Mouse (Mus musculus) macrophage (primary cell): ENCODE data around the gene Cacna1h. TPM values are rescaled to one million over a fixed set of nuclear protein-coding genes. Genes with fewer than 3 reads are reported as not detected.

Experiments used
- H3K27ac ChIP-seq: fragments of 350-480 bp; formaldehyde crosslinking; 2 replicates; pipeline ENCODE4 v1.9.0; 2021
- H3K36me3 ChIP-seq: fragments of 350-480 bp; formaldehyde crosslinking; 2 replicates; pipeline ENCODE4 v1.9.0; 2021; ENCODE audit errors: inconsistent target
- H3K4me3 ChIP-seq: fragments of 350-480 bp; formaldehyde crosslinking; 2 replicates; pipeline ENCODE4 v1.9.0; 2021; ENCODE audit errors: inconsistent target
- H3K79me2 ChIP-seq: fragments of 350-480 bp; formaldehyde crosslinking; 2 replicates; pipeline ENCODE4 v1.9.0; 2021; ENCODE audit errors: inconsistent target
- WGBS: methylation state at CpG from one replicate; pipeline ENCODE4 v1.1.7; 2026; ENCODE audit warnings: inconsistent platforms; ENCODE audit not compliant: missing documents; 5-methylcytosine and 5-hydroxymethylcytosine counted together
- polyA plus RNA-seq: library from polyadenylated mRNA; stranded (reverse); fragments of 250-400 nt; gene quantifications from 3 replicates; pipeline ENCODE4 v1.2.4, GENCODE M21; 2018; ENCODE audit warnings: inconsistent platforms

Gene Cacna1h
- polyA plus RNA-seq, 1 experiment from 2014 or later, result not detected

- Histone ChIP-seq H3K79me2 (no peaks in the 10 kb centered on the region), H3K36me3 (no peaks in the 10 kb centered on the region)
- whole genome bisulfite sequencing, result 72% methylated on average over 4 of the region's 4 CpGs
Measured at GRCm38 (mm10) chr17:25407352-25407751, 26.2 kb downstream of the Cacna1h start.

GRCm38 (mm10) chr17:25406011-25406441, 27.6 kb downstream of the Cacna1h start:
- Histone ChIP-seq H3K79me2 (no peaks in the 10 kb centered on the region), H3K4me3 (no peak overlapping the region), H3K36me3 (no peaks in the 10 kb centered on the region), H3K27ac (no peak overlapping the region)
- WGBS, result 38% methylated on average over 6 of the region's 6 CpGs

More at GRCm38 (mm10) chr17:25407352-25407751, 26.2 kb downstream of the Cacna1h start:
- Histone ChIP-seq H3K27ac (no peak overlapping the region), H3K4me3 (no peak overlapping the region)

- Histone ChIP-seq H3K27ac (no peak overlapping the region), H3K79me2 (no peaks in the 10 kb centered on the region), H3K36me3 (no peaks in the 10 kb centered on the region), H3K4me3 (no peak overlapping the region)
- 22% methylated on average over 10 of the region's 10 CpGs for WGBS
Measured at GRCm38 (mm10) chr17:25405224-25405895, 28.2 kb downstream of the Cacna1h start.

- WGBS, result 34% methylated on average over 3 of the region's 3 CpGs
- Histone ChIP-seq H3K36me3 (no peaks in the 10 kb centered on the region), H3K79me2 (no peaks in the 10 kb centered on the region), H3K4me3 (no peak overlapping the region), H3K27ac (no peak overlapping the region)
Measured at GRCm38 (mm10) chr17:25404190-25404589, 29.4 kb downstream of the Cacna1h start.

- no peaks in the 10 kb centered on the region for H3K79me2 ChIP-seq
- H3K4me3 ChIP-seq, result no peak overlapping the region
- H3K27ac ChIP-seq, result no peak overlapping the region
- no peaks in the 10 kb centered on the region for H3K36me3 ChIP-seq
- WGBS, result 85% methylated on average over 13 of the region's 13 CpGs
Measured at GRCm38 (mm10) chr17:25402224-25402623, 31.4 kb downstream of the Cacna1h start.

- Histone ChIP-seq H3K4me3 (no peak overlapping the region), H3K79me2 (no peaks in the 10 kb centered on the region), H3K36me3 (no peaks in the 10 kb centered on the region), H3K27ac (no peak overlapping the region)
- 55% methylated on average over 4 of the region's 4 CpGs for WGBS
Measured at GRCm38 (mm10) chr17:25401491-25401890, 32.1 kb downstream of the Cacna1h start.

GRCm38 (mm10) chr17:25400443-25400842, 33.1 kb downstream of the Cacna1h start:
- Histone ChIP-seq H3K79me2 (no peaks in the 10 kb centered on the region), H3K4me3 (no peak overlapping the region), H3K27ac (no peak overlapping the region), H3K36me3 (no peaks in the 10 kb centered on the region)
- WGBS, result 11% methylated on average over 7 of the region's 7 CpGs

- H3K36me3 ChIP-seq, result no peaks in the 10 kb centered on the region
- no peaks in the 10 kb centered on the region for H3K79me2 ChIP-seq
- H3K4me3 ChIP-seq, result no peak overlapping the region
- H3K27ac ChIP-seq, result no peak overlapping the region
- 77% methylated on average over 13 of the region's 13 CpGs for WGBS
Measured at GRCm38 (mm10) chr17:25398520-25398838, 35.1 kb downstream of the Cacna1h start.

- WGBS, result 43% methylated on average over 12 of the region's 14 CpGs
- H3K79me2 ChIP-seq, result no peaks in the 10 kb centered on the region
- H3K36me3 ChIP-seq, result no peaks in the 10 kb centered on the region
- H3K27ac ChIP-seq, result no peak overlapping the region
- no peak overlapping the region for H3K4me3 ChIP-seq
Measured at GRCm38 (mm10) chr17:25397804-25398519, 35.6 kb downstream of the Cacna1h start.

- Histone ChIP-seq H3K4me3 (no peak overlapping the region), H3K79me2 (no peaks in the 10 kb centered on the region), H3K27ac (no peak overlapping the region), H3K36me3 (no peaks in the 10 kb centered on the region)
- 74% methylated on average over 4 of the region's 4 CpGs for WGBS
Measured at GRCm38 (mm10) chr17:25394526-25394925, 39.1 kb downstream of the Cacna1h start.

- no peak overlapping the region for H3K4me3 ChIP-seq
- no peaks in the 10 kb centered on the region for H3K36me3 ChIP-seq
- H3K79me2 ChIP-seq, result no peaks in the 10 kb centered on the region
- H3K27ac ChIP-seq, result no peak overlapping the region
- WGBS, result 56% methylated on average over 9 of the region's 9 CpGs
Measured at GRCm38 (mm10) chr17:25374011-25374410, 59.6 kb downstream of the Cacna1h start.

GRCm38 (mm10) chr17:25372491-25372890, 61.1 kb downstream of the Cacna1h start:
- no peaks in the 10 kb centered on the region for H3K36me3 ChIP-seq
- 65% methylated on average over 8 of the region's 8 CpGs for WGBS
- no peak overlapping the region for H3K4me3 ChIP-seq
- no peaks in the 10 kb centered on the region for H3K79me2 ChIP-seq
- no peak overlapping the region for H3K27ac ChIP-seq

GRCm38 (mm10) chr17:25368973-25369372, 64.6 kb downstream of the Cacna1h start, which contains the start of gene Tpsg1:
TSS of gene Tpsg1 (plus strand) at chr17:25369273.
- H3K79me2 ChIP-seq, result no peaks in the 10 kb centered on the region
- no peak within 1 kb of the TSS for H3K4me3 ChIP-seq
- no peaks in the 10 kb centered on the region for H3K36me3 ChIP-seq
- H3K27ac ChIP-seq, result no peak within 1 kb of the TSS
- WGBS, result 81% methylated on average over 3 of the region's 3 CpGs

- Histone ChIP-seq H3K36me3 (no peaks in the 10 kb centered on the region), H3K79me2 (no peaks in the 10 kb centered on the region), H3K4me3 (no peak within 1 kb of the TSS), H3K27ac (no peak within 1 kb of the TSS)
- WGBS, result 80% methylated on average over 2 of the region's 2 CpGs
Measured at GRCm38 (mm10) chr17:25366005-25366404, 67.6 kb downstream of the Cacna1h start, which contains the start of gene Tpsb2. TSS of gene Tpsb2 (plus strand) at chr17:25366305.

- Histone ChIP-seq H3K4me3 (no peak overlapping the region), H3K79me2 (no peaks in the 10 kb centered on the region), H3K27ac (no peak overlapping the region), H3K36me3 (no peaks in the 10 kb centered on the region)
- WGBS, result 0% methylated on average over 1 of the region's 1 CpGs
Measured at GRCm38 (mm10) chr17:25363726-25364125, 69.9 kb downstream of the Cacna1h start.
